Mouse (Mus musculus): ENCODE results near the gene Fgfr2. TPM values are rescaled to one million over a fixed set of nuclear protein-coding genes. Genes with fewer than 3 reads are reported as not detected.

Gene Fgfr2
- polyA plus RNA-seq, 1 experiment: 59.9 TPM

DNA sequence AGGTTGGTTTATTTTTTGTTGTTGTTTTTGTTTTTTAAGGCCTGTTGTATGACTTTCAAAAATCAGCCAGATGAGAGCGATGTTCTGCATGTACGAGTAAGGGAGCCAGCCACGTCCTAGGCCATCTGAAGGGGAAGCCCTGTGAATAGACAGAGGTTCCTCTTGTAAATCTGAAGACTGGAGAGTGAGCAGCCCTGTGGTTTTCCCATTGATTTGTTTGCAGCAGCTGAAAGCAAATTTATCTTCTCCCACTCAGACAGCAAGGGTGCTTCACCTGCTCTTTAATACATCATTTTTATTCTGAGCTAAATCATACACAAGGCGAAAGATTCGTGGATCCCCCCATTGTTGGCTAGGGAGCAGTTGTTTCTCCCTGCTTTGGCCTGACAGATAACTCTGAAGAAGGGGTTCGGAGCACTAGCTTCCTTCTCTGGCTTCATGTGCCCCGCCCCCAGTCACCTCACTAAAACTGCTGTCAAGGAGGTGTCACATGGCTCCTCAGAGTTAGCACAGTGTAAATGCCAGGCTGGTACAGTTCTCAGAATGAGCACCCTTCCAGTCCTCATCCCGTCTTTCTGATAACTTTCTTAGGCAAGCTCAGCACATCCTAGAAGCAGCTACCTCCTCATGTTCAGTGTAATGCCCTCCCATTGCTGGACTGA, 818.6 kb downstream of the Fgfr2 start:
- no peak overlapping the region for H3K4me3 ChIP-seq (ENCODE audit: insufficient read depth, low read length)
- H3K4me1 ChIP-seq (ENCODE audit: control insufficient read depth, insufficient read depth, low read length): peaks cover 2% of the 10 kb centered on the region; the same call in 1 of the 2 replicates
- TF ChIP-seq CTCF (IDR thresholded peaks at IDR 0.05; ENCODE audit: borderline replicate concordance, insufficient read depth, low read length): no peak
- TF ChIP-seq POLR2A (IDR thresholded peaks at IDR 0.05; ENCODE audit: low read depth, low read length): no peak
- no peak overlapping the region for H3K27ac ChIP-seq (ENCODE audit: insufficient read depth, low read length)

DNA sequence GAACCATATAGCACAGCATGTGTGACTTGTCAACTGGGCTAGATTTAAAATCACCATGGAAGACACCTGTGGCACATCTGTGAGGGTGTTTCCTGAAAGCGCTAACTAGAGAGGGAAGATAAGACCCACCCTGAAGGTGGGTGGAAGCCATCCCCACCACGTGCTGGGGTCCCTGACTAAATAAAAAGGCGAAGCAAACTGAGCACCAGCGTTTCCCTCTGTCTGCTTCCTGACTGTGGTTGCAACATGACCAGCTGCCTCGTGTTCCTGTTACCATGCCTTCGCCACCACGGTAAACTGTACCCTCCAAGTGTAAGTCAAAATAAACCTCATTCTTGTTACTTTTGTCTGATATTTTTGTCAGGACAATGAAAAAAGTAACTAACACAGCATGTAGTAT, 819.2 kb downstream of the Fgfr2 start:
- TF ChIP-seq CTCF (IDR thresholded peaks at IDR 0.05; ENCODE audit: borderline replicate concordance, insufficient read depth, low read length) (no peak), POLR2A (IDR thresholded peaks at IDR 0.05; ENCODE audit: low read depth, low read length) (no peak)
- no peak overlapping the region for H3K27ac ChIP-seq (ENCODE audit: insufficient read depth, low read length)
- no peak overlapping the region for H3K4me3 ChIP-seq (ENCODE audit: insufficient read depth, low read length)
- H3K4me1 ChIP-seq (ENCODE audit: control insufficient read depth, insufficient read depth, low read length): peaks cover 2% of the 10 kb centered on the region; the same call in 1 of the 2 replicates

DNA sequence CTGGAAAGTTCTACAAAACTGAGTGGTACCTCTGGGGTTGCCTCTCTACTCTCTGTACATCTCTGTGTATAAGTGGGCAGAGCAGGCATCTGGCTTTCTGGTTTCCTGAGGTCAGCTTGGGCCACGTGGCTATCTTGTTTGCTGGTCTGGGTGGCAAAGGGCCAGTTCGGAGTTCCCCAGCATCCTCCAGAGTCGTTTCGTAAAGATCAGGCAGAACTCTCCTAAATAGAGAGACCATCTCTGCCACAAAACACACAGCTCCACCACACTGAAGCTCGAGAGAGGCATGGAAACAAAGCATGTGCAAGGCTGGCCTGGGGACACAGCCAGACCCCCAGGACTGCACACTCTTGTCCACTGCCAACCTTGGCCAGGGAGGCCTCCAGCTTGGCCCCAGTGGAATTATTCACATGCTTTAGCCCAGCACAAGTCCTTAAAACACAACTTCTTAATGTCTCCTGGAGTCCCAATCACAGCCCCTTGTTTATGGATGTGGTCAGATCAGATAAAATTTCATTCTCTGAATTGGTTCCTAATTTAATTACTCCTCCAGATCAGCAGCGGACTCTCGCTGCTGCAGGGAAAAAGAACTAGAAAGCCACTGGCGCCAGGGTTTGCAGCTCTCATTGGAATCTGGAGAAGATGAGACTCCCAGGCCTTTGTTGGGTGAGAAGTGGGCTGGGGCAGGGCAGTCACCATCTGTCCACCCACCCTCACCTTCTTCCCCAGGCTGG, 820.5 kb downstream of the Fgfr2 start:
- no peak for TF ChIP-seq POLR2A (IDR thresholded peaks at IDR 0.05; ENCODE audit: low read depth, low read length)
- Histone ChIP-seq H3K27ac (ENCODE audit: insufficient read depth, low read length) (no peak overlapping the region), H3K4me1 (ENCODE audit: control insufficient read depth, insufficient read depth, low read length) (no peaks in the 10 kb centered on the region), H3K4me3 (ENCODE audit: insufficient read depth, low read length) (no peak overlapping the region)

DNA sequence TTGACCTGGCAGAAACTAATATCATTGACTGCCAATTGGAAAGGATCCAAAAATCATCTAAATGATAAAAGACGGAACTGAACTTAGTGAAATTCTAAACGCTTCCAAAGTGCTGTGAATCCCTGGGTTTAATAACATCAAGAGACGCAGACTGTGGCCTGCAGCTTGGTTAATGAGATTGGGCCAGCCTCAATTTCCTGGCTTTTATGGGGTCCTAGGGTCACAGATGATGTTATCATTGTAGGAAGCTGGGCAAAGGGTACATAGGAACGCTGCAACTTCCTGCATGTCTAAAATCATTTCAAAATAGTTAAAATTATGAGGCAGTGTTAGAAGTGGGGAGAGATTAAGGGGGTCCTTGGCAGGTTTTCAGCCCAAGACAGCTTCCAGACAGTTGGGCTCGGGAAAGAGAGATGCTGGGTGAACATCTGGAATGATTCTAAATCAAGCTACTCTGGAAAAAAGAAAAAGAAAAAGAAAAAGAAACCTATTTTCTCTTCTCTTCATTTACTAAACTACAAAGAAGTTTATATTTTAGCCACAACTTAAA, 823.4 kb downstream of the Fgfr2 start:
- TF ChIP-seq POLR2A (IDR thresholded peaks at IDR 0.05; ENCODE audit: low read depth, low read length): no peak
- no peak overlapping the region for H3K4me3 ChIP-seq (ENCODE audit: insufficient read depth, low read length)
- no peaks in the 10 kb centered on the region for H3K4me1 ChIP-seq (ENCODE audit: control insufficient read depth, insufficient read depth, low read length)
- H3K27ac ChIP-seq (ENCODE audit: insufficient read depth, low read length): no peak overlapping the region

DNA sequence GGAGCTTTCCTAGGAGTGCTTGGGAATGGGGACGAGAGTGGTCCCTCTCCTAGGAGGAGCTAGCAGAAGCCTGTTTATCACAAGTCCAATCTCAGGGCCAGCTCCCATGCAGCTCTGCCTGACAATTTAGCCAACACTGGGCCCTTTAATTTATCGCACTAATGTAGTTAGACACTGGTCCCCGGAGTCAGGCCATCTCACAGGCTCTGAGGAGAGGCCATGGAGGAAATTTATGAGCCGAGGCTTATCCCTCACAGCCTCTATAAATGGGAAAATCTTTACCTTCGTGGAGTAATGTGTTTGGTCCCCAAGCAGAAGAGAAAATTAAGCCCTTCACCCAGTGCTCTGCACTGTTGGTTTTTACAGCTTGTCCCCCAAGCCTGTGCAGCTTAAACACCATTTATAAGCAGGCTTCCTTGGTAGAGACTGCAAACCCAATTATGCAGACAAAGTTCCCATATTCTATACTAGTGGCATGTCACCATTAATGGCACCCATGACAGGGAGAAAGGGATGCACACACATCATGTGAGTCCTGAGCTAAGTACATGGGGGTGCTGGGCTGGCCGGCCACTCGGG, 824.6 kb downstream of the Fgfr2 start:
- Histone ChIP-seq H3K4me3 (ENCODE audit: insufficient read depth, low read length) (no peak overlapping the region), H3K27ac (ENCODE audit: insufficient read depth, low read length) (no peak overlapping the region), H3K4me1 (ENCODE audit: control insufficient read depth, insufficient read depth, low read length) (no peaks in the 10 kb centered on the region)
- TF ChIP-seq POLR2A (IDR thresholded peaks at IDR 0.05; ENCODE audit: low read depth, low read length): no peak
- no peak for TF ChIP-seq CTCF (IDR thresholded peaks at IDR 0.05; ENCODE audit: borderline replicate concordance, insufficient read depth, low read length)

DNA sequence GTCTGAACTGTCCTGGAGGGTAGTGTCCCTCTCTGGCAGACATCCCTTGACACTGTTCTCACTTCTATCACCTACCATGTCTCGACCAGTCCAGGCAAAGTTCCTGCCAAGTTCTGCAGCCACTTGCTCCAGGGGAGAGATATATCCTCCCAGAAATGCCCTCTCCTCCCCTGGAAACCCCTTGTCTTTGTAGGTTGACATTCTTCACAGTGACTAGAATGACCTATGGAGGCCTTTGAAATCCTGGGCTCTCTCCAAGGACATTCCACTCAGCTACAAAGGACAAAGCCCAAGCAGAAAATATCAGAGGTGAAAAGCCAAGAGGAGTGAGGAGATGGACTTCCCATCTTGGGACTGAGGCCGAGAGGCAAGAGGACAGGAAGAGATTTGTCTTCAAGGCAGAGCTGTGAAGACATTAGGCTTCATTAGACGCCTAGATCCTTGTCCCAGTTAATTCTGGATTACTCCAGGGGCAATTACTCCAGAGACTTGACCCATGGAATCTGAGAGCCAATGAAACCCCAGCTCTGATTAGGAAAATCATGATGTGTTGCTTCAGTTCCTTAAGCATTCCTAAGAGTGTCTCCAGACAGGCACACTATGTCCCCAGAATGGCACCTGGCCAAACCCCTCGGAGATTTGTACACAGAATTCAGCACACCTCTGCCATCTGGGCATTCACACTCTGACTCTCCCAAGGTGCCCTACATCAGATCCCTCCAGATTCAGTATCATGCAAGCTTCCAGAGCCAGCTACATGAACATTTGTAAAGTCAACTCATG, 826.3 kb downstream of the Fgfr2 start:
- TF ChIP-seq POLR2A (IDR thresholded peaks at IDR 0.05; ENCODE audit: low read depth, low read length) (no peak), CTCF (IDR thresholded peaks at IDR 0.05; ENCODE audit: borderline replicate concordance, insufficient read depth, low read length) (no peak)
- no peaks in the 10 kb centered on the region for H3K4me1 ChIP-seq (ENCODE audit: control insufficient read depth, insufficient read depth, low read length)

DNA sequence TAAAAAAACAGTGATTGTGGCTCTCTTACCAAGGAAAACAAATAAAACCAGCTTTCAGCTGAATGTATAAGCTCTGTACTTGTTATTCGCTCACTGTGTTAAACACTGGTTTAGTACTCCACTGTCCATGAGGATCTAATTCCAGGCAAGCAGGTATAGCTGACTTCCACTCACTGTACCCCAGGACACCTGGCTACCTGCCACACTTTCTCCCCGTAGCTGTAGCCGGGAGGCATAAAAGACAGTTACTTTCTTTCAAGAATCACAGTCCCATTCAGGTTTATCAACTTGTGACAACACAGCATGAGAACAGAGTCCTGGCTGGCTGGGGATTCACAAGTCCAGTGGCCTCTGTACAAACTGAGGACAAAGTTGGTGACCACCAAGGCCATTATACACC, 827.0 kb downstream of the Fgfr2 start:
- Histone ChIP-seq H3K27ac (ENCODE audit: insufficient read depth, low read length) (no peak overlapping the region), H3K4me1 (ENCODE audit: control insufficient read depth, insufficient read depth, low read length) (no peaks in the 10 kb centered on the region), H3K4me3 (ENCODE audit: insufficient read depth, low read length) (no peak overlapping the region)
- TF ChIP-seq CTCF (IDR thresholded peaks at IDR 0.05; ENCODE audit: borderline replicate concordance, insufficient read depth, low read length) (no peak), POLR2A (IDR thresholded peaks at IDR 0.05; ENCODE audit: low read depth, low read length) (no peak)

More for the DNA sequence above, 826.3 kb downstream of the Fgfr2 start:
- H3K27ac ChIP-seq (ENCODE audit: insufficient read depth, low read length): no peak overlapping the region
- H3K4me3 ChIP-seq (ENCODE audit: insufficient read depth, low read length): no peak overlapping the region

DNA sequence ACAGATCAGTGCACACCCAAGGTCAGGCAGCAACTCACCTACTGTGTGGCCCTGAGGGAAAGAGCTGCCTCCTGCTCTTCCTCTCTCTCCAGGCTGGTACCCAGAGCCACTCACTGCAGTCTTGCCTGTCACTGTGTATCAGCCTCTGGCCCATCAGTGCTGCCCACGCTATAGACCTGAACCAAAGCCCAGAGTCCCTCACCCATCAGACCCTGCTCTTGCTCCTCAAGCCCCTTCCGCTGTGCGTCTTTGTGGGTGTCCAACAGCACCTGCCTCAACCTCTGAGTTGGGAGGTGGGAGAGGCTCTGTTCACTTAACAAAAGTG, 835.8 kb downstream of the Fgfr2 start:
- Histone ChIP-seq H3K4me3 (ENCODE audit: insufficient read depth, low read length) (no peak overlapping the region), H3K4me1 (ENCODE audit: control insufficient read depth, insufficient read depth, low read length) (peaks cover 4% of the 10 kb centered on the region; the same call in 1 of the 2 replicates), H3K27ac (ENCODE audit: insufficient read depth, low read length) (no peak overlapping the region)
- no peak for TF ChIP-seq CTCF (IDR thresholded peaks at IDR 0.05; ENCODE audit: borderline replicate concordance, insufficient read depth, low read length)
- TF ChIP-seq POLR2A (IDR thresholded peaks at IDR 0.05; ENCODE audit: low read depth, low read length): no peak

DNA sequence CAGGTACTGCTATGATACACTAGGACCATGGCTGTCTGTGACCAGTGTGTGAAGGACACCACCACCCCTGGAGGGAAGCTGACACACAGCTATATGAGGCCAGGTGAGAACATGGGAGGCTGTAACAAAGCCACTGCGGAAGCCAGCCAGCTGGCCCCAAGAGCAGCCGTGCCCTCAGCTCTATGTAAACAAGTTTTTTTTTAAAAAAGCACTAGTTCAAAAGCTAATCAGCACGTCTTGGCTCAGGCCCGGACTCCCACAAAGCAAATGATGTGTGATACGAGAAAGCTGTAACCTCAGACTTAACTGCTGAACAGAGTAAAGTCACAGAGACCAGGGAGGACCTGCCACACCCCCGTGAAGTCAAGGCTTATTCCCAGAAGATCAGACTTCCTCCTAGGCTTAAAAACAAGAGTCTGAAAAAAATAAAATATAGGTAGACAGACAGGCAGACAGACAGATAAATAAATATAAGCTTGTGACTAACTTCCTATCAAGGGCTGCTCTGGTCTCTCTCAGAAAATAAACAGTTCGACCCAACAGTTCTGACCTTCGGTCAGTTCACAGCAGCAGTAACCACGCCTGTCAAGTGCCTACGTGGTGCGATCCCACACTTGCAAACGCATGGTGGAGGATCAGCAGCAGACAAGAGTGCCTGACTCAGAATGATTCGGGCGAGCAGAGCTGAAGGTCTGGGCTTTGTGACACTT, 836.4 kb downstream of the Fgfr2 start:
- Histone ChIP-seq H3K27ac (ENCODE audit: insufficient read depth, low read length) (no peak overlapping the region), H3K4me3 (ENCODE audit: insufficient read depth, low read length) (no peak overlapping the region), H3K4me1 (ENCODE audit: control insufficient read depth, insufficient read depth, low read length) (peaks cover 4% of the 10 kb centered on the region; the same call in 1 of the 2 replicates)
- TF ChIP-seq CTCF (IDR thresholded peaks at IDR 0.05; ENCODE audit: borderline replicate concordance, insufficient read depth, low read length) (no peak), POLR2A (IDR thresholded peaks at IDR 0.05; ENCODE audit: low read depth, low read length) (no peak)
